Mouse (Mus musculus): ENCODE data around the gene Arhgef12. TPM values are rescaled to one million over a fixed set of nuclear protein-coding genes. Genes with fewer than 3 reads are reported as not detected.

Arhgef12 gene
- polyA plus RNA-seq, 1 experiment from 2014 or later: 14.0 TPM

GRCm38 (mm10) chr9:43061545-43061944 is 45.5 kb downstream of the Arhgef12 start:
- Histone ChIP-seq H3K4me2 (ENCODE audit: low read depth, low read length) (no peak overlapping the region), H3K9ac (ENCODE audit: low read depth, low read length) (no peak overlapping the region), H3K9me3 (ENCODE audit: control insufficient read depth, low read length) (no peaks in the 10 kb centered on the region), H3K4me1 (ENCODE audit: control insufficient read depth, insufficient read depth, low read length) (peaks cover 5% of the 10 kb centered on the region; the same call in 1 of the 2 replicates), H3K4me3 (ENCODE audit: low read depth, low read length) (no peak overlapping the region), H3K27me3 (replicated peaks; ENCODE audit: control insufficient read depth, insufficient read depth, low read length) (no peaks in the 10 kb centered on the region), H3K27ac (replicated peaks; ENCODE audit: low read depth, low read length) (no peak overlapping the region), H3K36me3 (ENCODE audit: control insufficient read depth, insufficient read depth, low read length) (no peaks in the 10 kb centered on the region)
- ATAC-seq (ENCODE audit: low read depth): no peak
- no peak for DNase-seq (ENCODE audit: low spot score)
- WGBS: 48% methylated on average over 1 of the region's 1 CpGs

DNA sequence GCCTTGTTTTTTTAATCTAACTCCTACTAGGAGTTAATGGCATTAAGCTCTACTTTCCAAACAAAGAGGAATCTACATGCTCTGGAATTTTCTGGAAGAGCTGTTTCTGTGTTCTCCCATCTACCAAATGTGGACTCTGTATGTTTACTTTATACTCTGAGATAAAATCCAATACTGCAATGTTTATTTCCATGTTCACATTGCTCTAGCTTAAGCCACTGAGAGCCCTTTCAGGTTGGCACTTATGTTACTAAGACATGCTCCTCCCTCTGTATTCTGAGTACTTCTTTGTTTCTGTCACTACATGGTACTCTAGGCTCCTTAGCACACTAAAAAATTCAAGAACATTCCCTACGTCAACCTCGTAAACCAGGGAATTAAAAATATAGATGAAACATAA is 56.6 kb downstream of the Arhgef12 start:
- Histone ChIP-seq H3K4me2 (ENCODE audit: low read depth, low read length) (no peak overlapping the region), H3K9ac (ENCODE audit: low read depth, low read length) (no peak overlapping the region), H3K27ac (replicated peaks; ENCODE audit: low read depth, low read length) (no peak overlapping the region), H3K9me3 (ENCODE audit: control insufficient read depth, low read length) (peaks cover 4% of the 10 kb centered on the region; the same call in 1 of the 2 replicates), H3K36me3 (ENCODE audit: control insufficient read depth, insufficient read depth, low read length) (no peaks in the 10 kb centered on the region), H3K4me1 (ENCODE audit: control insufficient read depth, insufficient read depth, low read length) (0 out of 2 replicates have a peak, but pooled peaks cover 2% of the 10 kb centered on the region), H3K4me3 (ENCODE audit: low read depth, low read length) (no peak overlapping the region), H3K27me3 (replicated peaks; ENCODE audit: control insufficient read depth, insufficient read depth, low read length) (no peaks in the 10 kb centered on the region)
- WGBS: 78% methylated on average over 2 of the region's 2 CpGs
- DNase-seq (ENCODE audit: low spot score) (no peak), ATAC-seq (ENCODE audit: low read depth) (no peak)

- no peak overlapping the region for H3K27ac ChIP-seq (replicated peaks; ENCODE audit: low read depth, low read length)
- peaks cover 22% of the 10 kb centered on the region for H3K36me3 ChIP-seq (ENCODE audit: control insufficient read depth, insufficient read depth, low read length)
- H3K9ac ChIP-seq (ENCODE audit: low read depth, low read length): no peak overlapping the region
- H3K27me3 ChIP-seq (replicated peaks; ENCODE audit: control insufficient read depth, insufficient read depth, low read length): no peaks in the 10 kb centered on the region
- H3K4me2 ChIP-seq (ENCODE audit: low read depth, low read length): no peak overlapping the region
- no peak overlapping the region for H3K4me3 ChIP-seq (ENCODE audit: low read depth, low read length)
- no peak for DNase-seq (ENCODE audit: low spot score)
- 0 out of 2 replicates have a peak, but pooled peaks cover 2% of the 10 kb centered on the region for H3K4me1 ChIP-seq (ENCODE audit: control insufficient read depth, insufficient read depth, low read length)
- no peaks in the 10 kb centered on the region for H3K9me3 ChIP-seq (ENCODE audit: control insufficient read depth, low read length)
- no peak for ATAC-seq (ENCODE audit: low read depth)
Measured at GRCm38 (mm10) chr9:43044481-43044880, 62.6 kb downstream of the Arhgef12 start.

DNA sequence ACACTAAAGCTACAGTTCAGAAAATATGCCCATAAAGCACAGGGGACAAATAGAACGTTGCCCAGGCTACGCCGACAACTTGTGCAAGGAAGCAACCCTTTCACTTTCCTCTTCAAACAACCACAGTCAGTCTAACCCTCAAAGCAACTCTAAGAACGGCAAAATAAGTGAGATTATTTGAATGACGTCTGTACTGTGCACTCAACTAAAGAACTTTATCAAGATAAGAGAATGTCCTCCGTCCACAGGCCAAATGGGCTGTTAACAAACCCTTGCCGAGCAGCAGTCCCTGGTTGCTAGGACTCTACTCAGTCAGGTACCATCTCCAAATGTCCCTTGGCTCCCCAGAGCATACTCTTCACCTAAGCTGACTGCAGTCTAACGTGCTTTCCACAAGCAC is 68.6 kb downstream of the Arhgef12 start:
- 82% methylated on average over 8 of the region's 8 CpGs for WGBS
- no peak overlapping the region for H3K27ac ChIP-seq (replicated peaks; ENCODE audit: low read depth, low read length)
- H3K4me2 ChIP-seq (ENCODE audit: low read depth, low read length): no peak overlapping the region
- DNase-seq (ENCODE audit: low spot score): no peak
- H3K27me3 ChIP-seq (replicated peaks; ENCODE audit: control insufficient read depth, insufficient read depth, low read length): no peaks in the 10 kb centered on the region
- no peak overlapping the region for H3K9ac ChIP-seq (ENCODE audit: low read depth, low read length)
- no peak for ATAC-seq (ENCODE audit: low read depth)
- no peaks in the 10 kb centered on the region for H3K9me3 ChIP-seq (ENCODE audit: control insufficient read depth, low read length)
- H3K36me3 ChIP-seq (ENCODE audit: control insufficient read depth, insufficient read depth, low read length): peaks cover 28% of the 10 kb centered on the region
- no peak overlapping the region for H3K4me3 ChIP-seq (ENCODE audit: low read depth, low read length)
- no peaks in the 10 kb centered on the region for H3K4me1 ChIP-seq (ENCODE audit: control insufficient read depth, insufficient read depth, low read length)

DNA sequence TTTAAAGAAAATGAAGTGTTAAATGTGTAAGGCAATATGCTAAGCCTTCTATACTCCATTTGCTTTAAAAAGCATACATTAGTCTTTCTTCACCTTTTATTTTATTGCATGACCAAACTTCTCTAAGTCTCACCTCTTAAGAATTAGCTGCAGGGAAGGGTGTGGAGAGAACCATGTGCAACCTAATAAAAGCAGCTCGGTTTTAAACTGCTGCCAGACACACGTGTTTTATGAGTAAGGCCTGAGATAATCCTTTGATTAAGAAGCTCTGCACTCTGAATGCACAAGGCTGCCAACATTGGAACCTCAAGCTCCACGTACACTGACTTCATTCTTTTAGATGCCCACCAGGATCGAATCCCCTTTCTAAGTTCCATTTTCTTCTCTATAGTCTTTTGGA is 71.8 kb downstream of the Arhgef12 start:
- Histone ChIP-seq H3K4me1 (ENCODE audit: control insufficient read depth, insufficient read depth, low read length) (no peaks in the 10 kb centered on the region), H3K4me2 (ENCODE audit: low read depth, low read length) (no peak overlapping the region), H3K4me3 (ENCODE audit: low read depth, low read length) (no peak overlapping the region), H3K9ac (ENCODE audit: low read depth, low read length) (no peak overlapping the region), H3K9me3 (ENCODE audit: control insufficient read depth, low read length) (no peaks in the 10 kb centered on the region), H3K27ac (replicated peaks; ENCODE audit: low read depth, low read length) (no peak overlapping the region), H3K27me3 (replicated peaks; ENCODE audit: control insufficient read depth, insufficient read depth, low read length) (no peaks in the 10 kb centered on the region), H3K36me3 (ENCODE audit: control insufficient read depth, insufficient read depth, low read length) (peaks cover 7% of the 10 kb centered on the region; the same call in 1 of the 2 replicates)
- no peak for ATAC-seq (ENCODE audit: low read depth)
- 40% methylated on average over 4 of the region's 4 CpGs for whole genome bisulfite sequencing
- DNase-seq (ENCODE audit: low spot score): peak; percentile 77

DNA sequence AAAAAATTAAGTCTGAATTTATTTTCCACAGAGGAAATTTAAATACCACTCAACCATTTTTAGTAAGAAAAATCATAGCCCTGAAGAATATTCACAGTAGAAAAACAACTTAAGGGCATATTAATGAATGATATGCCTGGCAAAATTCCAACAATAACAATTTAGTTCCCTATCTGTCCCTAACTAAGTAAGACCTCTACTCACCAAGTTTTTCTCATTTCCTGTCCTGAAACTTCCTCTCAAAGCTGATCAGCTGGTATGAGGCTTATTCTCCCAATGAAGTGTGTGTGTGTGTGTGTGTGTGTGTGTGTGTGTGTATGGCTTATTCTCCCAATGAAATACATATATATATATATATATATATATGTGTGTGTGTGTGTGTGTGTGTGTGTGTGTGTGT is 72.8 kb downstream of the Arhgef12 start:
- peak; percentile 34 for DNase-seq (ENCODE audit: low spot score)
- no peak for ATAC-seq (ENCODE audit: low read depth)

DNA sequence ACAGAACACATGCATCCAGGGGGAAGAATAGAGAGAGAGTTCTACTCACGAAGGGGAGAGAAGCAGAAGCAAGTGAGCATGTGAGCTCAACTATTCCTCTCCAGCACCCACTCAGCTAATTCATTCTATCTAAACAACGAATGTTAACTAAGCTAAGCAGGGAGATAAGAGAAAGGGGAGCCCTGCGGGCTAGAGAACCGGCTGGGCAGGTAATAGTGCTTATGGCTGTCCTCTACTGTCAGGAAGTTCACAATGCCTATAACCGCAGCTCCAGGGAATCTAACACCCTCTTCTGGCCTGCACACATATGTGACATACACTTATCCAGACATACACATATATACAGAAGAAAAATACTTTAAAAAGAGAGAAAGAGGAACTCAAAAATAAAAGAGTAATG is 79.3 kb downstream of the Arhgef12 start:
- peaks cover 17% of the 10 kb centered on the region; the same call in 1 of the 2 replicates for H3K36me3 ChIP-seq (ENCODE audit: control insufficient read depth, insufficient read depth, low read length)
- H3K27ac ChIP-seq (replicated peaks; ENCODE audit: low read depth, low read length): no peak overlapping the region
- ATAC-seq (ENCODE audit: low read depth) (no peak), DNase-seq (ENCODE audit: low spot score) (peak; percentile 9)
- no peak overlapping the region for H3K9ac ChIP-seq (ENCODE audit: low read depth, low read length)
- no peak overlapping the region for H3K4me2 ChIP-seq (ENCODE audit: low read depth, low read length)
- no peaks in the 10 kb centered on the region for H3K4me1 ChIP-seq (ENCODE audit: control insufficient read depth, insufficient read depth, low read length)
- H3K27me3 ChIP-seq (replicated peaks; ENCODE audit: control insufficient read depth, insufficient read depth, low read length): no peaks in the 10 kb centered on the region
- 68% methylated on average over 5 of the region's 5 CpGs for WGBS
- H3K4me3 ChIP-seq (ENCODE audit: low read depth, low read length): no peak overlapping the region
- no peaks in the 10 kb centered on the region for H3K9me3 ChIP-seq (ENCODE audit: control insufficient read depth, low read length)

More for the DNA sequence above, 72.8 kb downstream of the Arhgef12 start:
- H3K9ac ChIP-seq (ENCODE audit: low read depth, low read length): no peak overlapping the region
- H3K4me3 ChIP-seq (ENCODE audit: low read depth, low read length): no peak overlapping the region
- H3K9me3 ChIP-seq (ENCODE audit: control insufficient read depth, low read length): no peaks in the 10 kb centered on the region
- H3K4me1 ChIP-seq (ENCODE audit: control insufficient read depth, insufficient read depth, low read length): no peaks in the 10 kb centered on the region
- H3K27ac ChIP-seq (replicated peaks; ENCODE audit: low read depth, low read length): no peak overlapping the region
- no peaks in the 10 kb centered on the region for H3K27me3 ChIP-seq (replicated peaks; ENCODE audit: control insufficient read depth, insufficient read depth, low read length)
- H3K36me3 ChIP-seq (ENCODE audit: control insufficient read depth, insufficient read depth, low read length): 0 out of 2 replicates have a peak, but pooled peaks cover 5% of the 10 kb centered on the region
- no peak overlapping the region for H3K4me2 ChIP-seq (ENCODE audit: low read depth, low read length)

DNA sequence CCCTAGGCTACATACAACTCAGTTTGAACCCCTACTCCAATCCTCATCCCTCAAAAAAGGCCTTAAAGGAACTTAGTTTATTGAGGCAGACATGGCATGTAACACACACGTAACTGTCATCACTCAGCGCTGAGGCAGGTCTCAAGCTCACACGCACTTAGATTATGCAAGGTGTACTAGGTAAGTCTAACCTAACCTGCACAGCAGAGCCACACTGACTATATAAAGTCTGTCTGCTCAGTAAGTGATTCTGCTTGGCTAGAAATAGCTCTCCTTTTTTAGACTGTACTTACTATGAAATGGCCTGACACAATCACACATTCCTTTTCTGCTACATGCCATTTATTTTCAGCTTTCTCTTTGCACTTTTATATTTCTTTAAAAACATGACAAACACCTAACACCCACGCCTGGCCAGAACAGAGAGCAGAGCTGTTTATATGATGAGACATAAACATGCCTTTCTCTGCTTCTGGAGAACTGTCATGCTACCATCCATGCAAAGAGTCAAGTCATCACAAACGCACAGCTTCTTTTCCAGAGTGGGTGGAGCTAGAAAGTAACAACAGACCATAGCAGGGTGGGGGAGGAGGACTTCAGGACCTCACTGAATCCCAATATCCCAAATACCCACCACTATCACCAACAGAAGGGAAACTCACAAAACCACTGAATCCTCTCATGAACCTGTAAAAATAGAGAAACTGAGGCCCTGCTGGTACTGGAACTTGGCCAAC is 85.4 kb downstream of the Arhgef12 start:
- Histone ChIP-seq H3K27me3 (replicated peaks; ENCODE audit: control insufficient read depth, insufficient read depth, low read length) (no peaks in the 10 kb centered on the region), H3K9ac (ENCODE audit: low read depth, low read length) (no peak overlapping the region), H3K4me1 (ENCODE audit: control insufficient read depth, insufficient read depth, low read length) (no peaks in the 10 kb centered on the region), H3K36me3 (ENCODE audit: control insufficient read depth, insufficient read depth, low read length) (peaks cover 29% of the 10 kb centered on the region), H3K4me2 (ENCODE audit: low read depth, low read length) (no peak overlapping the region), H3K9me3 (ENCODE audit: control insufficient read depth, low read length) (no peaks in the 10 kb centered on the region), H3K27ac (replicated peaks; ENCODE audit: low read depth, low read length) (no peak overlapping the region), H3K4me3 (ENCODE audit: low read depth, low read length) (no peak overlapping the region)
- DNase-seq (ENCODE audit: low spot score) (no peak), ATAC-seq (ENCODE audit: low read depth) (no peak)
- 82% methylated on average over 5 of the region's 5 CpGs for WGBS

DNA sequence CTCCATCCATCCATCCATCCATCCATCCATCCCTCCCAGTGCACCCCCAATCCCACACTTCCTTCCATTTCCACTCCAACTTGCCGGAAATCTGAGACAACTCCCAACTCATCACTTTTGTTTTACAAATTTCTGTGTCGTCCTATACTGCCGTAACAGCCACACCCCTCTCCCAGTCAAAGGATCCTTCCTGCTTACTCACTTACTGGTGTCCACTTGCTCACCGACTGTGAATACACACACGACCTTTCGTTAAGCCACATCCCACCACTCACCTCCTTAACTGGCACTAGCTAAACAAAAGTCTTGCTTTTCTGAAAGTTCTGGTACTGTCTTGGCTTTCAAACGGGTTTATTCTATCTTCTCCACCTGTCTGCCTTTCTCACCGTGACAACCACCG is 87.4 kb downstream of the Arhgef12 start:
- Histone ChIP-seq H3K27ac (replicated peaks; ENCODE audit: low read depth, low read length) (no peak overlapping the region), H3K27me3 (replicated peaks; ENCODE audit: control insufficient read depth, insufficient read depth, low read length) (no peaks in the 10 kb centered on the region), H3K4me2 (ENCODE audit: low read depth, low read length) (no peak overlapping the region), H3K36me3 (ENCODE audit: control insufficient read depth, insufficient read depth, low read length) (peaks cover 34% of the 10 kb centered on the region), H3K4me3 (ENCODE audit: low read depth, low read length) (no peak overlapping the region), H3K9me3 (ENCODE audit: control insufficient read depth, low read length) (no peaks in the 10 kb centered on the region), H3K9ac (ENCODE audit: low read depth, low read length) (no peak overlapping the region), H3K4me1 (ENCODE audit: control insufficient read depth, insufficient read depth, low read length) (no peaks in the 10 kb centered on the region)
- DNase-seq (ENCODE audit: low spot score) (no peak), ATAC-seq (ENCODE audit: low read depth) (no peak)
- 96% methylated on average over 9 of the region's 9 CpGs for WGBS
